Mouse (Mus musculus) heart, adult 11 months (tissue): ENCODE results near the gene Ppp1r12b.

Experiments
- DNase-seq: peaks from one replicate; pipeline ENCODE4 v3.0.0; 2022

Gene Ppp1r12b

GRCm38 (mm10) chr1:134938233-134938632, 17.5 kb downstream of the Ppp1r12b start:
- DNase-seq = peak; percentile 41

- peak; percentile 93 for DNase-seq
Observed at GRCm38 (mm10) chr1:134936335-134936734, 19.4 kb downstream of the Ppp1r12b start.

GRCm38 (mm10) chr1:134932431-134932830, 23.3 kb downstream of the Ppp1r12b start:
- no peak for DNase-seq

GRCm38 (mm10) chr1:134919010-134919409, 36.7 kb downstream of the Ppp1r12b start:
- no peak for DNase-seq

- DNase-seq = no peak
Observed at GRCm38 (mm10) chr1:134915421-134915820, 40.3 kb downstream of the Ppp1r12b start.

GRCm38 (mm10) chr1:134913535-134913934, 42.2 kb downstream of the Ppp1r12b start:
- peak; percentile 97 for DNase-seq

- peak; percentile 95 for DNase-seq
Observed at GRCm38 (mm10) chr1:134911892-134912291, 43.9 kb downstream of the Ppp1r12b start.

GRCm38 (mm10) chr1:134910037-134910436, 45.7 kb downstream of the Ppp1r12b start:
- DNase-seq = peak; percentile 98

GRCm38 (mm10) chr1:134909442-134909841, 46.3 kb downstream of the Ppp1r12b start:
- peak; percentile 96 for DNase-seq

- no peak for DNase-seq
Observed at GRCm38 (mm10) chr1:134902051-134902619, 53.6 kb downstream of the Ppp1r12b start.

- no peak for DNase-seq
Observed at GRCm38 (mm10) chr1:134896008-134896407, 59.7 kb downstream of the Ppp1r12b start.

GRCm38 (mm10) chr1:134894803-134895202, 60.9 kb downstream of the Ppp1r12b start:
- DNase-seq = peak; percentile 61

- DNase-seq = peak; percentile 96
Observed at GRCm38 (mm10) chr1:134891916-134892315, 63.8 kb downstream of the Ppp1r12b start.

GRCm38 (mm10) chr1:134889629-134890028, 66.1 kb downstream of the Ppp1r12b start:
- peak; percentile 19 for DNase-seq

GRCm38 (mm10) chr1:134875800-134876199, 79.9 kb downstream of the Ppp1r12b start:
- peak; percentile 85 for DNase-seq

- peak; percentile 88 for DNase-seq
Observed at GRCm38 (mm10) chr1:134872678-134873077, 83.1 kb downstream of the Ppp1r12b start.

GRCm38 (mm10) chr1:134866426-134866825, 89.3 kb downstream of the Ppp1r12b start:
- no peak for DNase-seq

GRCm38 (mm10) chr1:134865552-134865951, 90.2 kb downstream of the Ppp1r12b start:
- DNase-seq = peak; percentile 87

GRCm38 (mm10) chr1:134860538-134860937, 95.2 kb downstream of the Ppp1r12b start:
- peak; percentile 58 for DNase-seq

GRCm38 (mm10) chr1:134858344-134859053, 97.2 kb downstream of the Ppp1r12b start:
- peak; percentile 98 for DNase-seq

GRCm38 (mm10) chr1:134854325-134854982, 101.3 kb downstream of the Ppp1r12b start:
- DNase-seq = peak; percentile 88

- DNase-seq = peak; percentile 48
Observed at GRCm38 (mm10) chr1:134852797-134853196, 102.9 kb downstream of the Ppp1r12b start.

- peak; percentile 83 for DNase-seq
Observed at GRCm38 (mm10) chr1:134851211-134851610, 104.5 kb downstream of the Ppp1r12b start.

- DNase-seq = peak; percentile 36
Observed at GRCm38 (mm10) chr1:134850361-134850760, 105.4 kb downstream of the Ppp1r12b start.
